Mouse (Mus musculus) limb, embryonic 14.5 days (tissue): ENCODE measurements at regions not wholly inside any gene's neighbourhood (a gene's known extent, or its start where the extent isn't known, plus 50 kb on each side); places are given as distances from the start of the nearest gene placed in this dataset.

Experiments
- ATAC-seq: fragments of 200-750 bp; cut with Nextera tagmentation; 2 replicates; pipeline ENCODE4 v1.8.0; 2017; ENCODE audit warnings: low read depth, moderate number of reproducible peaks, moderate TSS enrichment; ENCODE audit not compliant: low FRiP score
- DNase-seq: peaks from one replicate; pipeline ENCODE4 v3.0.0-alpha.2; 2015; ENCODE audit warnings: low spot score
- H3K27ac ChIP-seq: fragments of 300-500 bp; sonication (generic); replicated peaks from 2 replicates; pipeline ENCODE4 v1.5.1; 2014; ENCODE audit warnings: low read depth, mild to moderate bottlenecking, low read length, moderate library complexity, mixed read lengths
- H3K27me3 ChIP-seq: fragments of 300-500 bp; sonication (generic); 2 replicates; pipeline ENCODE4 v1.6.1; 2014; ENCODE audit warnings: low read length, mixed read lengths; ENCODE audit not compliant: control insufficient read depth, insufficient read depth
- H3K36me3 ChIP-seq: fragments of 300-500 bp; sonication (generic); 2 replicates; pipeline ENCODE4 v1.6.1; 2014; ENCODE audit warnings: mild to moderate bottlenecking, low read length, moderate library complexity, mixed read lengths; ENCODE audit not compliant: control insufficient read depth, insufficient read depth
- H3K4me1 ChIP-seq: fragments of 300-500 bp; sonication (generic); 2 replicates; pipeline ENCODE4 v1.6.1; 2014; ENCODE audit warnings: antibody characterized with exemption, low read length, mixed read lengths; ENCODE audit not compliant: control insufficient read depth, insufficient read depth
- H3K4me2 ChIP-seq: fragments of 300-500 bp; sonication (generic); replicated peaks from 2 replicates; pipeline ENCODE4 v1.6.1; 2014; ENCODE audit warnings: low read depth, mild to moderate bottlenecking, low read length, moderate library complexity; ENCODE audit not compliant: severe bottlenecking
- H3K4me3 ChIP-seq: fragments of 300-500 bp; sonication (generic); replicated peaks from 2 replicates; pipeline ENCODE4 v1.5.1; 2014; ENCODE audit warnings: low read length
- H3K9ac ChIP-seq: fragments of 300-500 bp; sonication (generic); 2 replicates; pipeline ENCODE4 v1.6.1; 2014; ENCODE audit warnings: mild to moderate bottlenecking, low read depth, low read length, moderate library complexity; ENCODE audit not compliant: severe bottlenecking
- H3K9me3 ChIP-seq: fragments of 300-500 bp; sonication (generic); 2 replicates; pipeline ENCODE4 v1.6.1; 2016; ENCODE audit warnings: low read length; ENCODE audit not compliant: control insufficient read depth
- POLR2A ChIP-seq: fragments of 200-500 bp; IDR thresholded peaks from 2 replicates; pipeline ENCODE4 v1.8.0; 2012; ENCODE audit warnings: inconsistent platforms, mild to moderate bottlenecking, moderate library complexity, borderline replicate concordance; ENCODE audit not compliant: insufficient read depth, insufficient read length; ENCODE audit errors: extremely low read depth
- WGBS: fragments of 180-500 bp; shearing (Covaris S2); extraction: QIAGEN DNeasy Blood & Tissue Kit; methylation state at CpG from one replicate; pipeline ENCODE4 v1.1.7; 2014; 5-methylcytosine and 5-hydroxymethylcytosine counted together

- Histone ChIP-seq H3K4me2 (no peak overlapping the region), H3K4me1 (no peaks in the 10 kb centered on the region), H3K9me3 (no peaks in the 10 kb centered on the region), H3K4me3 (no peak overlapping the region), H3K9ac (no peak overlapping the region), H3K36me3 (no peaks in the 10 kb centered on the region), H3K27me3 (no peaks in the 10 kb centered on the region), H3K27ac (no peak overlapping the region)
- WGBS = 95% methylated on average over 5 of the region's 5 CpGs
- ATAC-seq = no peak
- DNase-seq = no peak
- TF ChIP-seq POLR2A = no peak
Observed at GRCm38 (mm10) chr2:48498047-48498723, 315.7 kb upstream of the Acvr2a start.

GRCm38 (mm10) chr2:48499396-48499795, 314.5 kb upstream of the Acvr2a start:
- no peaks in the 10 kb centered on the region for H3K36me3 ChIP-seq
- ATAC-seq = no peak
- H3K4me2 ChIP-seq = no peak overlapping the region
- H3K4me3 ChIP-seq = no peak overlapping the region
- H3K27ac ChIP-seq = no peak overlapping the region
- H3K9ac ChIP-seq = no peak overlapping the region
- WGBS = 86% methylated on average over 6 of the region's 6 CpGs
- no peak for TF ChIP-seq POLR2A
- no peaks in the 10 kb centered on the region for H3K9me3 ChIP-seq
- no peaks in the 10 kb centered on the region for H3K27me3 ChIP-seq
- no peak for DNase-seq
- H3K4me1 ChIP-seq = no peaks in the 10 kb centered on the region

GRCm38 (mm10) chr2:48501387-48501786, 312.5 kb upstream of the Acvr2a start:
- no peak overlapping the region for H3K27ac ChIP-seq
- no peak overlapping the region for H3K4me2 ChIP-seq
- no peaks in the 10 kb centered on the region for H3K36me3 ChIP-seq
- no peak overlapping the region for H3K4me3 ChIP-seq
- H3K27me3 ChIP-seq = no peaks in the 10 kb centered on the region
- no peak for TF ChIP-seq POLR2A
- no peaks in the 10 kb centered on the region for H3K4me1 ChIP-seq
- H3K9ac ChIP-seq = no peak overlapping the region
- DNase-seq (no peak), ATAC-seq (no peak)
- H3K9me3 ChIP-seq = no peaks in the 10 kb centered on the region
- 37% methylated on average over 2 of the region's 2 CpGs for WGBS

DNA sequence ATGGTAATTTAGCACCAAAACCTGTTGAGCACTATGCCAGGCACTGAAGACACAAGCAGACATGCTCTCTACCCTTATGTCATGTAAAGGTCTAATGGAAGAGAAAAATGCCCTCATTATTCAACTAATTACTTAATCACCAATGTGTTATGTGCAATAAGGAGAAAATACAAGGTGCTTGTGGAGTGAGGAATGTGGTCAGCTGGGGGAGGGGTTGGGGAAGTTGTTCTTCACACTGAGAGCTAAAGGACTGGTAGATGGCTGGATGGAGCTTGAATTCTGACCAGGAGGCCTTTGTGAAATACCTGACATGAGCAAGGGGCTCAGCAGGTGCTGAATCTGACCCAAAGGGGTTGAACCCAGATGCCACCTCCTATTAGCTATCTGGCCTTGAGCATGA, 300.1 kb upstream of the Acvr2a start:
- Histone ChIP-seq H3K9ac (no peak overlapping the region), H3K36me3 (no peaks in the 10 kb centered on the region), H3K4me3 (no peak overlapping the region), H3K4me1 (no peaks in the 10 kb centered on the region), H3K27ac (no peak overlapping the region), H3K27me3 (no peaks in the 10 kb centered on the region), H3K4me2 (no peak overlapping the region), H3K9me3 (no peaks in the 10 kb centered on the region)
- DNase-seq (no peak), ATAC-seq (no peak)
- no peak for TF ChIP-seq POLR2A

DNA sequence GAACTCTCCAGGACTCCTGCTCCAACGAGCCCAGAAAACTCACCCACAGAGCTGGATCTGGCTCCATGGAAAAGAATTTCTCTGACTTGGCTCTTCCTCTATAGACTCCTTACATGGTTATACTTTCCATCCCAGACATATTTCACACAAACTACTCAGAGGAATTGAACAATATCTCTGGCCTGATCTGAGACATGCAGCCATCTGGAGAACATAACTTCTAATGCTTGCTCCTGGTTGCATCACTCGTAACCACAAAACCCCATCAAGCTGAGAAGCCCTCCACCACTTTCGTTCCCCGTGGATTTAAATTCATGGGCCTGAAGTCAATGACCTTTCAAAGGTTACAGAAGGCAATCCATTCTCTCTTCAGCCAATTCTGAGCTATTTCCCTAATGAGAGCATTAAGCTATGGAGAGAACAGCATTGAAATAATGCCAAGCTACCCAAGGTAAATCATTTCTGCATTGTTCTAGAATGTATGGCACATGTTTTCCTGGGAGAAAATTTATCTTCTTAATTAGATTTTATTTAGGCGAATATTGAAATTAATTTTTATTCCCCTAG, 294.0 kb upstream of the Acvr2a start:
- H3K27me3 ChIP-seq = no peaks in the 10 kb centered on the region
- H3K9me3 ChIP-seq = no peaks in the 10 kb centered on the region
- H3K4me3 ChIP-seq = no peak overlapping the region
- DNase-seq (peak; percentile 70), ATAC-seq (peak; percentile 66)
- H3K27ac ChIP-seq = no peak overlapping the region
- no peak for TF ChIP-seq POLR2A
- H3K4me1 ChIP-seq = no peaks in the 10 kb centered on the region
- no peak overlapping the region for H3K4me2 ChIP-seq
- 48% methylated on average over 5 of the region's 5 CpGs for WGBS
- no peak overlapping the region for H3K9ac ChIP-seq
- H3K36me3 ChIP-seq = no peaks in the 10 kb centered on the region

DNA sequence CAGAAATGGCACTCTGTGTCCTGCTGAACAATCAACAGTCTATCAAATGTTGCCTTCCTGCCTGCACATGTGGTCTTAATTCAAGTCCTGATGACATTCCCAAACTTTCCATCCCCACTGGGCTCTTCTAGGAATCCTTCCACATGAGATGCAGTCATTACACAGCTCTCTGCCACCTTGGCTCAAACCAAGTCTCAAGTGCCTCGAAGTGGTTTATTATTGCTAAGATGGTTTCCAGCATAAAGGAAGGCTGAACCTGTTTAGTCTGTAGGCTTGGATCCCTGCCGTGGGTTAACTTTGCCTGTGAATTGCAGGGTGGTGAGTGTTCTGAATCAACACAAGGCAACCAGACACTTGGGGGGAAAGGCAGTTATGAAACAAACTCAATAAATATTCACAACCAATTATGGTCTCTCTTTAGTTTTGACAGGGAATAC, 293.4 kb upstream of the Acvr2a start:
- Histone ChIP-seq H3K4me1 (no peaks in the 10 kb centered on the region), H3K27me3 (no peaks in the 10 kb centered on the region), H3K27ac (no peak overlapping the region), H3K9me3 (no peaks in the 10 kb centered on the region), H3K36me3 (no peaks in the 10 kb centered on the region), H3K9ac (no peak overlapping the region), H3K4me2 (no peak overlapping the region), H3K4me3 (no peak overlapping the region)
- 17% methylated on average over 2 of the region's 2 CpGs for WGBS
- ATAC-seq (peak; percentile 63), DNase-seq (peak; percentile 67)
- no peak for TF ChIP-seq POLR2A
